Mouse (Mus musculus) brown adipose tissue, adult 24 weeks (tissue): Measurements from ENCODE around the gene Wdr26. TPM values are rescaled to one million over a fixed set of nuclear protein-coding genes. Genes with fewer than 3 reads are reported as not detected.
A peak's percentile ranks its signal among the peaks of the same experiment; 100 is the strongest.

Experiments used
- H3K27ac ChIP-seq: fragments of 200-500 bp; replicated peaks from 2 replicates; pipeline ENCODE4 v1.5.1; 2012; ENCODE audit warnings: low read depth, mild to moderate bottlenecking, low read length
- H3K4me1 ChIP-seq: fragments of 200-500 bp; 2 replicates; pipeline ENCODE4 v1.6.1; 2012; ENCODE audit warnings: low read length, mixed read lengths; ENCODE audit not compliant: control insufficient read depth, insufficient read depth, insufficient read length
- H3K4me3 ChIP-seq: fragments of 200-500 bp; 2 replicates; pipeline ENCODE4 v1.5.1; 2012; ENCODE audit warnings: low read depth, mild to moderate bottlenecking, low read length, moderate library complexity; ENCODE audit not compliant: insufficient read depth
- polyA plus RNA-seq: library from polyadenylated mRNA; stranded (reverse); fragments of >200 nt; gene quantifications from 2 replicates; pipeline ENCODE4 v1.2.4, GENCODE M21; 2012; ENCODE audit not compliant: missing spikeins, insufficient read depth, insufficient read length

Gene Wdr26
- polyA plus RNA-seq, 1 experiment = 55.5 TPM

GRCm38 (mm10) chr1:181227804-181228203 is 16.0 kb upstream of the Wdr26 start:
- Histone ChIP-seq H3K27ac (no peak overlapping the region), H3K4me1 (peaks cover 12% of the 10 kb centered on the region), H3K4me3 (no peak overlapping the region)

GRCm38 (mm10) chr1:181226850-181227249 is 15.0 kb upstream of the Wdr26 start:
- Histone ChIP-seq H3K4me1 (peaks cover 6% of the 10 kb centered on the region), H3K27ac (no peak overlapping the region), H3K4me3 (no peak overlapping the region)

GRCm38 (mm10) chr1:181225281-181225680 is 13.5 kb upstream of the Wdr26 start:
- Histone ChIP-seq H3K4me3 (no peak overlapping the region), H3K4me1 (0 out of 2 replicates have a peak, but pooled peaks cover under 1% of the 10 kb centered on the region), H3K27ac (no peak overlapping the region)

GRCm38 (mm10) chr1:181222041-181222440 is 10.2 kb upstream of the Wdr26 start:
- no peak overlapping the region for H3K27ac ChIP-seq
- H3K4me1 ChIP-seq = no peaks in the 10 kb centered on the region
- H3K4me3 ChIP-seq = no peak overlapping the region

GRCm38 (mm10) chr1:181216315-181216714 is 4.5 kb upstream of the Wdr26 start:
- no peak overlapping the region for H3K27ac ChIP-seq
- H3K4me3 ChIP-seq = no peak overlapping the region
- H3K4me1 ChIP-seq = no peaks in the 10 kb centered on the region

- H3K4me1 ChIP-seq = no peaks in the 10 kb centered on the region
- no peak overlapping the region for H3K4me3 ChIP-seq
- no peak overlapping the region for H3K27ac ChIP-seq
Measured at GRCm38 (mm10) chr1:181214296-181215035, 2.7 kb upstream of the Wdr26 start.

- no peaks in the 10 kb centered on the region for H3K4me1 ChIP-seq
- H3K27ac ChIP-seq = peak overlapping the region; percentile 85
Measured at GRCm38 (mm10) chr1:181211403-181211919, 340 bp downstream of the Wdr26 start.

GRCm38 (mm10) chr1:181210601-181211402 is 999 bp downstream of the Wdr26 start:
- peak overlapping the region; percentile 81 for H3K27ac ChIP-seq
- no peaks in the 10 kb centered on the region for H3K4me1 ChIP-seq
- peak overlapping the region; percentile 82 for H3K4me3 ChIP-seq

More at GRCm38 (mm10) chr1:181211403-181211919, 340 bp downstream of the Wdr26 start:
- H3K4me3 ChIP-seq = peak overlapping the region; percentile 82

GRCm38 (mm10) chr1:181210147-181210546 is 1.7 kb downstream of the Wdr26 start:
- H3K27ac ChIP-seq = peak overlapping the region; percentile 50
- H3K4me1 ChIP-seq = no peaks in the 10 kb centered on the region
- peak overlapping the region; percentile 82 for H3K4me3 ChIP-seq

GRCm38 (mm10) chr1:181199446-181199845 is 12.4 kb downstream of the Wdr26 start:
- no peaks in the 10 kb centered on the region for H3K4me1 ChIP-seq
- no peak overlapping the region for H3K4me3 ChIP-seq
- no peak overlapping the region for H3K27ac ChIP-seq

- H3K4me3 ChIP-seq = no peak overlapping the region
- H3K27ac ChIP-seq = no peak overlapping the region
- H3K4me1 ChIP-seq = no peaks in the 10 kb centered on the region
Measured at GRCm38 (mm10) chr1:181188925-181189324, 22.9 kb downstream of the Wdr26 start.

GRCm38 (mm10) chr1:181170210-181170609 is 41.6 kb downstream of the Wdr26 start:
- Histone ChIP-seq H3K4me1 (no peaks in the 10 kb centered on the region), H3K27ac (peak overlapping the region; percentile 49), H3K4me3 (peak overlapping the region; percentile 39)

GRCm38 (mm10) chr1:181168377-181168776 is 43.4 kb downstream of the Wdr26 start:
- no peaks in the 10 kb centered on the region for H3K4me1 ChIP-seq
- no peak overlapping the region for H3K27ac ChIP-seq
- H3K4me3 ChIP-seq = no peak overlapping the region

- no peak overlapping the region for H3K4me3 ChIP-seq
- no peak overlapping the region for H3K27ac ChIP-seq
- no peaks in the 10 kb centered on the region for H3K4me1 ChIP-seq
Measured at GRCm38 (mm10) chr1:181167816-181168215, 44.0 kb downstream of the Wdr26 start.

- H3K27ac ChIP-seq = no peak overlapping the region
- peak overlapping the region; percentile 91 for H3K4me3 ChIP-seq
- H3K4me1 ChIP-seq = no peaks in the 10 kb centered on the region
Measured at GRCm38 (mm10) chr1:181151541-181151940, 60.3 kb downstream of the Wdr26 start.
